Comparison of ENCODE assay signal across 8 mouse cellular contexts in genomic region chr11:9010416-9010815, GRCm38 (mm10). TPM values are rescaled to one million over a fixed set of nuclear protein-coding genes. Genes with fewer than 3 reads are reported as not detected.
DNase-seq lines count a peak whose midpoint lies in the region; ATAC-seq lines count a peak whose summit lies in the region.

No protein-coding gene starts in this region.

- H3K4me2 ChIP-seq in lung, embryonic 15.5 days = peak overlapping the region; percentile 70
- H3K4me2 ChIP-seq in stomach, embryonic 14.5 days (replicated peaks; ENCODE audit: low read depth, low read length) = peak overlapping the region; percentile 83

- WGBS in lung, embryonic 15.5 days = 0% methylated on average over 7 of the region's 7 CpGs
- WGBS in stomach, embryonic 14.5 days = 0% methylated on average over 7 of the region's 7 CpGs

- peaks cover 16% of the 10 kb centered on the region for H3K36me3 ChIP-seq in lung, embryonic 15.5 days
- H3K36me3 ChIP-seq in stomach, embryonic 14.5 days (ENCODE audit: control insufficient read depth, insufficient read depth, low read length) = peaks cover 11% of the 10 kb centered on the region

- peak overlapping the region; percentile 89 for H3K4me3 ChIP-seq in lung, embryonic 15.5 days
- H3K4me3 ChIP-seq in stomach, embryonic 14.5 days (ENCODE audit: low read depth, low read length) = peak overlapping the region; percentile 54

- H3K27me3 ChIP-seq in lung, embryonic 15.5 days = no peaks in the 10 kb centered on the region
- no peaks in the 10 kb centered on the region for H3K27me3 ChIP-seq in stomach, embryonic 14.5 days (ENCODE audit: control insufficient read depth, insufficient read depth, low read length)

- peak overlapping the region; percentile 94 for H3K9ac ChIP-seq in lung, embryonic 15.5 days
- peak overlapping the region; percentile 75 for H3K9ac ChIP-seq in stomach, embryonic 14.5 days (replicated peaks; ENCODE audit: low read depth, low read length)

- ATAC-seq in lung, embryonic 15.5 days (ENCODE audit: borderline replicate concordance, extremely low read depth, low FRiP score, low TSS enrichment) = peak; percentile 66
- peak; percentile 81 for ATAC-seq in stomach, embryonic 14.5 days (ENCODE audit: insufficient number of reproducible peaks, insufficient read depth, low FRiP score, low read depth)

- peak; percentile 53 for DNase-seq in cerebellum, adult 11-12 months
- no peak for DNase-seq in cerebellum, adult 9-10 months
- DNase-seq in 3T3-L1 (ENCODE audit: low read depth, low spot score) = peak; percentile 68
- peak; percentile 33 for DNase-seq in c-Kit-positive CD71-positive TER-119-negative erythroid progenitor cells, embryonic 14.5 days (ENCODE audit: low read depth)
- DNase-seq in forelimb bud, embryonic 11.5 days (ENCODE audit: low read depth, low spot score) = peak; percentile 56
- DNase-seq in kidney, adult 8-10 months = peak; percentile 85 to 88

- H3K4me1 ChIP-seq in lung, embryonic 15.5 days = peaks cover 15% of the 10 kb centered on the region
- peaks cover 8% of the 10 kb centered on the region for H3K4me1 ChIP-seq in stomach, embryonic 14.5 days (ENCODE audit: control insufficient read depth, insufficient read depth, low read length)

- H3K27ac ChIP-seq in lung, embryonic 15.5 days = peak overlapping the region; percentile 96
- H3K27ac ChIP-seq in stomach, embryonic 14.5 days (ENCODE audit: low read length) = peak overlapping the region; percentile 84

- H3K9me3 ChIP-seq in lung, embryonic 15.5 days = no peaks in the 10 kb centered on the region
- no peaks in the 10 kb centered on the region for H3K9me3 ChIP-seq in stomach, embryonic 14.5 days (ENCODE audit: control insufficient read depth, low read depth, low read length)

RNA-seq across cellular contexts. Expression of gene Hus1, which starts 0.6 kb away (rescaled TPM):
- 17.4 and 20.7 TPM in 2 replicates for polyA plus RNA-seq in lung, embryonic 15.5 days (2015; fragmentation: Nextera tagmentation; extraction: Ambion mirVana)
- polyA plus RNA-seq in stomach, embryonic 14.5 days (2014; fragmentation: Nextera tagmentation; extraction: Ambion mirVana) = 20.3 and 23.1 TPM in 2 replicates

RNA-seq across cellular contexts. Expression of gene Pkd1l1, which starts 37.4 kb away (rescaled TPM):
- 0.10 and 0.11 TPM in 2 replicates for polyA plus RNA-seq in lung, embryonic 15.5 days (2015; fragmentation: Nextera tagmentation; extraction: Ambion mirVana)
- 0.07 and 0.09 TPM in 2 replicates for polyA plus RNA-seq in stomach, embryonic 14.5 days (2014; fragmentation: Nextera tagmentation; extraction: Ambion mirVana)

RNA-seq across cellular contexts. Expression of gene Gm11992, which starts 38.0 kb away (rescaled TPM):
- 1.7 and 2.3 TPM in 2 replicates for polyA plus RNA-seq in lung, embryonic 15.5 days (2015; fragmentation: Nextera tagmentation; extraction: Ambion mirVana)
- 0.88 and 1.2 TPM in 2 replicates for polyA plus RNA-seq in stomach, embryonic 14.5 days (2014; fragmentation: Nextera tagmentation; extraction: Ambion mirVana)

RNA-seq across cellular contexts. Expression of gene Sun3, which starts 38.4 kb away (rescaled TPM):
- 0.12 TPM in 1 of 2 replicates, not detected in the other for polyA plus RNA-seq in lung, embryonic 15.5 days (2015; fragmentation: Nextera tagmentation; extraction: Ambion mirVana)
- 0.21 and 0.22 TPM in 2 replicates for polyA plus RNA-seq in stomach, embryonic 14.5 days (2014; fragmentation: Nextera tagmentation; extraction: Ambion mirVana)
